In genomic region chr19:4557796-4558569, GRCm38 (mm10) we compare ENCODE assay signal across 8 mouse cellular contexts. TPM values are rescaled to one million over a fixed set of nuclear protein-coding genes. Genes with fewer than 3 reads are reported as not detected.
A peak's percentile ranks its signal among the peaks of the same experiment; 100 is the strongest.
DNase-seq lines count a peak whose midpoint lies in the region; ATAC-seq lines count a peak whose summit lies in the region.

No protein-coding gene starts in this region.

- no peaks in the 10 kb centered on the region for H3K27me3 ChIP-seq in midbrain, embryonic 11.5 days (ENCODE audit: control insufficient read depth, insufficient read depth, low read length)

- peak; percentile 38 for DNase-seq in ovary, postnatal 36 days (ENCODE audit: low spot score)
- DNase-seq in ovary, postnatal 10 days (ENCODE audit: low spot score): no peak
- peak; percentile 20 to 35 for DNase-seq in heart, postnatal 10 days
- DNase-seq in layer of hippocampus, postnatal 14 days (ENCODE audit: low spot score in 2 of 2): peak; percentile 50 to 64
- peak; percentile 35 for DNase-seq in midbrain, embryonic 11.5 days (ENCODE audit: low spot score, missing footprints)
- no peak for DNase-seq in gastrocnemius, postnatal 36 days
- no peak for DNase-seq in gastrocnemius, postnatal 10 days

- no peak overlapping the region for H3K9ac ChIP-seq in midbrain, embryonic 11.5 days (ENCODE audit: low read length)

- H3K9me3 ChIP-seq in midbrain, embryonic 11.5 days (ENCODE audit: control insufficient read depth, low read length): no peaks in the 10 kb centered on the region

- H3K4me1 ChIP-seq in midbrain, embryonic 11.5 days (ENCODE audit: control insufficient read depth, insufficient read depth, low read length): no peaks in the 10 kb centered on the region

- no peaks in the 10 kb centered on the region for H3K36me3 ChIP-seq in midbrain, embryonic 11.5 days (ENCODE audit: control insufficient read depth, insufficient read depth, low read length)

- H3K4me3 ChIP-seq in midbrain, embryonic 11.5 days (ENCODE audit: low read depth, low read length): no peak overlapping the region

- H3K27ac ChIP-seq in midbrain, embryonic 11.5 days (ENCODE audit: low read depth, low read length): no peak overlapping the region

- intact Hi-C loops in heart, postnatal 10 days (cut with DNase I): no loop called here
- intact Hi-C loops in gastrocnemius, postnatal 36 days (cut with DNase I): no loop called here

- no peak overlapping the region for H3K4me2 ChIP-seq in midbrain, embryonic 11.5 days

- 66% methylated on average over 8 of the region's 8 CpGs for WGBS in midbrain, embryonic 11.5 days

- ATAC-seq in common myeloid progenitor, adult 5-6 weeks (replicated peaks; ENCODE audit: low read depth, poor library complexity, severe bottlenecking): peak; percentile 41; the same call in 1 of the 2 replicates
- ATAC-seq in midbrain, embryonic 11.5 days (ENCODE audit: low FRiP score): no peak

RNA-seq across cellular contexts. Expression of gene Pcx, which starts 47.7 kb away (rescaled TPM):
- 1.6 and 1.8 TPM in 2 replicates for total RNA-seq in common myeloid progenitor, adult 5-6 weeks (2017)
- total RNA-seq in heart, postnatal 10 days (2021): 10 to 100 TPM in 1 of 2 experiments, 1 to 10 TPM in 1; 7.1 to 22.9 TPM
- total RNA-seq in layer of hippocampus, postnatal 14 days (2021): 10 to 100 TPM; 56.6 to 63.9 TPM
- polyA plus RNA-seq in midbrain, embryonic 11.5 days (2014; fragmentation: Nextera tagmentation; extraction: Ambion mirVana): 13.8 and 14.0 TPM in 2 replicates
- total RNA-seq in gastrocnemius, postnatal 36 days (2021): 10 to 100 TPM; 62.5 to 63.4 TPM
- 10 to 100 TPM; 12.7 to 18.1 TPM for total RNA-seq in gastrocnemius, postnatal 10 days (2021)

RNA-seq across cellular contexts. Expression of gene Lrfn4, which starts 57.5 kb away (rescaled TPM):
- total RNA-seq in common myeloid progenitor, adult 5-6 weeks (2017): 2.6 and 2.9 TPM in 2 replicates
- total RNA-seq in heart, postnatal 10 days (2021): 10 to 100 TPM; 12.6 to 16.0 TPM
- total RNA-seq in layer of hippocampus, postnatal 14 days (2021): 10 to 100 TPM; 50.9 to 53.1 TPM
- polyA plus RNA-seq in midbrain, embryonic 11.5 days (2014; fragmentation: Nextera tagmentation; extraction: Ambion mirVana): 7.5 and 7.6 TPM in 2 replicates
- total RNA-seq in gastrocnemius, postnatal 36 days (2021): 1 to 10 TPM; 1.1 to 1.8 TPM
- total RNA-seq in gastrocnemius, postnatal 10 days (2021): 1 to 10 TPM; 5.1 to 7.1 TPM

RNA-seq across cellular contexts. Expression of gene 2010003K11Rik, which starts 59.6 kb away (rescaled TPM):
- total RNA-seq in common myeloid progenitor, adult 5-6 weeks (2017): not detected in 2 replicates
- total RNA-seq in heart, postnatal 10 days (2021): 1 to 10 TPM in 1 of 2 experiments, under 1 TPM in 1; 0.30 to 1.0 TPM
- not detected for total RNA-seq in layer of hippocampus, postnatal 14 days (2021)
- not detected in 2 replicates for polyA plus RNA-seq in midbrain, embryonic 11.5 days (2014; fragmentation: Nextera tagmentation; extraction: Ambion mirVana)
- not detected for total RNA-seq in gastrocnemius, postnatal 36 days (2021)
- not detected for total RNA-seq in gastrocnemius, postnatal 10 days (2021)

Comparison
In these comparisons a context has a peak if more than half of its experiments do, and no peak if none do; other contexts are left out.
1. DNase-seq: peak in ovary, postnatal 36 days (single experiment), heart, postnatal 10 days (2 of 2), layer of hippocampus, postnatal 14 days (2 of 2) and midbrain, embryonic 11.5 days (single experiment); none in ovary, postnatal 10 days (single experiment), gastrocnemius, postnatal 36 days (0 of 2) and gastrocnemius, postnatal 10 days (single experiment).